Mouse (Mus musculus) megakaryocyte-erythroid progenitor cell, adult 5-6 weeks (primary cell): ENCODE results near the gene Lgals3bp. TPM values are rescaled to one million over a fixed set of nuclear protein-coding genes. Genes with fewer than 3 reads are reported as not detected.
"Not testable (repeated sequence)": the region's sequence is repeated elsewhere in the genome, so short reads cannot be mapped to it uniquely, and the experiment has no call there.

Experiments used
- ATAC-seq: replicated peaks from 2 replicates; pipeline ENCODE4 v1.8.0; 2016; ENCODE audit warnings: mild to moderate bottlenecking, inconsistent platforms; ENCODE audit not compliant: severe bottlenecking, poor library complexity, low FRiP score, low TSS enrichment
- total RNA-seq, 2 experiments: library from RNA; stranded (forward) in 1 of 2; stranded (reverse) in 1 of 2; fragments of 200-1000, 215-1000 nt in 1 of 2; fragments of >200 nt in 1 of 2; fragmentation: Nextera tagmentation in 1 of 2; gene quantifications; 2 replicates each; pipeline ENCODE4 v1.2.3; 2014 to 2017

Lgals3bp gene
- total RNA-seq, 2 experiments from 2014 or later: 174 to 211 TPM

DNA sequence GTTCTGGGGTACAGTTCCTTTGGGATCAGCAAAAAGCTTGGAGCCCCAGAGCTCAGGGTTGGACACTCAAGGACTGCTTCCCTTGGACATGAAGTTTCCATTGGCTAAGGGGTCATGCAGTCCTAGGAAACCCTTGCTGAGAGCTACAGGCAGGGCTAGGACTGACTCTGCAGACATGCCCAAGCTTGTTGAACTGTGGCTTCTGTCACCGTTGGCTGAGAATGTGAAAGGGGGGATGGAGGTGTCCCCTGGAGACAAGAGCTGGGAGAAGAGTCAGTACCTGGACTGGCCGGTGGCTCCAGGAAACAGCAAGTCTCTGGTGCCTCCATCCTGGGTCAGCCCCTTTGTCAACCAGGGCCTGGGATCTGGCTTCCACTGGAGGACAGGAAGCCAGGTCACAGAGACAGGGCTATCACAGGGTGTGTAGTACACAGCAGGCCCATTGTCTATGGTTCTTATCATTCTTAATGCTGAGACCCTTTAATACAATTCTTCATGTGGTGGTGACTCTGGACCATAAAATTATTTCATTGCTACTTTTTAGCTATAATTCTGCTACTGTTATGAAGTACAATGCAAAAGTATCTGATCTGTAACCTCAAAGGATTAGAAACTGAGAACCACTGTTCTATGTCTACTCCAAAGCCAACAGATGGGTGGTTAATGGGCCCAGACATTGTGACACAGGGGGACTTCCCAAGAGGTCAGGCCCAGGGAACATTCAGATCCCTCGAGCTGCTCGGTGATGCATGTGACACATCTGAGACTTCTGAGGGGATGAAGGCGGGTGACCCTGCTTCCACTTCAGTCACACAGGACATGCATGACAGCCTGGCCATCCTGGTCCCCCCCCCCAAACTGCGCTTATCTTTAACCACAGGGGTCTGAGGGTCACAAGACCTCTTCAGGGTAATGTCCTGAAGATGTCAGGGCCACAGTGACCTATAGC is 2.3 kb upstream of the Lgals3bp start:
- no peak for ATAC-seq

DNA sequence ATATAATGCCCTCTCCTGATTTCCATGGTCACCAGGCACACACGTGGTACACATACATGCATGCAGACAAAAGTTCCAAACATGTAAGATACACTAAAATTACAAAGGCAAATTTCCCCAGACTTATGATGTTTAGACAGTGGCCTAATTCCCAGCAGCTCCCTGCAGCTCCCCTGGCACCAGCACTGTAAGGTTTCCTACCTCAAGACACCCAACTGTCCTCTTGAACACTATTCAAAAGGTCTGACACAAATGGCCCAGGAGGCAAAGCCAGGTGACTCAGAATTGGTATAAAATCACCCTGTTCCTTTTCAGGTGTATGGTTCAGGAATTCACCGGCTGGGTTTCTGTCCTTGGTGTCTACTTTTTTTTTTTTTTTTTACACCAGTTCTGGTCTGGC is 1.3 kb upstream of the Lgals3bp start:
- ATAC-seq: no peak

DNA sequence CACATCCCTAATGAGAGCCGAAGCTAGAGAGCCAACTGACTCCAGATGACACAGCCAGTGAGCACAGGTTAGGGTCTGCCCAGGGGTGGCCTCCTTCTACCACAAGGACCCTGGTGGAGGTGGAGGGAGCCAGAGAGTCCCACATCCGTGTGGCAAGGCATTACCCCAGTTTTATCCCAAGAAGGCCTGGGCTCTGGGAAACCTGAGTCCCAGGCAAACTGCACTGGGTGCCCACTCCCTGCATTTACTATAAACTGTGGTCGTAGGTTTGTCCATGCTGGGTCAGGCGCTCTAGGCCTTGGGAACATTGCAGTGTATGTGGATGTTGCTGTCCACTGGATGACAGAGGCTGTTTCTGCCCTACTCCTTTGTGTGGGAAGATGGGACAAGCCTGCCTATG is 697 bp downstream of the Lgals3bp start:
- no peak for ATAC-seq

DNA sequence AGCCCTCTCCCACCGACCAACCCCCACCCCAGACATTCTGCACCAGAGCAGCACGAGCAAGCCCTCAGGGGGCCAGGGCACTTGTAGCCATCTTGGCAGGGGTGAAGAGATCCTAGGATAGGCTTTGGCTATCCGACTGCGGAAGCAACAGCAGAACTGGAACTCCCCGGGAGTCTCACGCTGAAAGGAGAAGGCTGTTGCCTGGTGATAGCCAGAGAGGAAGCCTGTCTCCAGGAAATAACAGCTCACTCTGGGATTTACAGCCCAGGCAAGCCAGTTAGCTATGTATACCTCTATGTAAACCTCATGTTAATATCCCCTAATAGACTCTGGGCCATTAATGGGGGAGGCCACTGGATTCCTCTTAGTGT is 1.3 kb downstream of the Lgals3bp start:
- ATAC-seq: peak; percentile 35

DNA sequence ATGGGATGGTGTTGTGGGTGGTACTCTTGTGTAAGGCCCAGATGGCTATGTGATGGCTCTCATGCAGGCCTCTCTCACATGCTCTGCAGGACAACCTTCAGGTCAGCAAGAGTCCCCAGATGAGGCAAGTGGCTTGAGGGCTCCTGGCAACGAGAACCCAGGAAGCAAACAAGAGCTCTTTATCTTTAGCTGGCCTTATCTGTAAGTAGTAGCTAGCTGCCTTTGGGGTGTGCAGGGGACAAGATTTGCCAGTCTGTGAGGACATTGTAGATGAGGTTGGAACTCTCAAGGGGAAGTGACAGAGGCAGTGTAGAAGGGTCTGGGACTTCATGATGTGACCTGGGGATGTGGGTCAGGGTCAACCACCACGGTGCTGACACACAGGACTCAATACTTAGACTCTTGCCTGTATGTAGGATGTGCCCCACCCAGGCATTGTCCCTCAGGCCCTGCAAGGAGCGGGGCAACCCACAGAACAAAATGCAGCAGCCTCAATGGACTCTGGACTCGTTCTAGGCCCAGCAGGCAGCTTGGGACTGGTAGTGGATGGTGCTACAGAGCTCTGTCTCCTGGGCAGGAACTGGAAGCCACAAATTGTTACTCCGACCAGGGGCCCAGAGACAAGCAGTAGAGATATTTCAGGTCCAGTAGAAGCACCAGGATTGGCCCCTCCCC is 1.9 kb downstream of the Lgals3bp start:
- peak; percentile 62 for ATAC-seq

DNA sequence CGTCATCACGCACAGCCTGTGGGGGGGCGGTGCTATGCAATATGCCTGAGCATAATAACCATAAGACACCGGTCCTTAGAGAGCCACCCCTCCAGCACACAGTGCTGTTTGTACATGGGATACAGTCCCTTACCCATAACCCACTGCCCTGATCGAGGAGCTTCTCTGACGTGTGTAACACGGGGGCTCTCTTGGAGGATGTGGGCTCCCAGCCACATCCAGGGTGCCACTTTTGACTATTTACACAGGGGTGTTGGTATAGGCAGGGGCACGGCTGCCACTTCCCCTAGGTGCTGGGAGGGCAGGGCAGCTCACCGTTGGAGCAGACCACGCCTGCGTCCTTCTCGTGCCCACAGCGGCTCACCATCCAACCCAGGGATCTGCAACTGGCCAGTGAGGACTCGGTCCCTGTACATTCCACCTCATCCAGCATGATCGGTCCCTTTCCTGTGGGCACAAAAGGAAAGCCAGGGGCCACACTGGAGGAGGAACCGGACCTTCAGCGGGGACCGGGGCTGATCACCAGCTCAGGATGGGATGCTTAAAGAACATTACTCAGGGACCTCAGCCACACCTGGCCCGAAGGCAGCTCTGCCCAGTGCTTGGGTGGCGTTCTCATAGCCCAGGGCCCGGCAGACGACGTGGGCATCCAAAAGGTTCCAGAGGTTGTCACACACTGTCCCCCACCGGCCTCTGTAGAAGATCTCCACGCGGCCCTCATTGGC is 3.9 kb downstream of the Lgals3bp start:
- ATAC-seq: no peak

DNA sequence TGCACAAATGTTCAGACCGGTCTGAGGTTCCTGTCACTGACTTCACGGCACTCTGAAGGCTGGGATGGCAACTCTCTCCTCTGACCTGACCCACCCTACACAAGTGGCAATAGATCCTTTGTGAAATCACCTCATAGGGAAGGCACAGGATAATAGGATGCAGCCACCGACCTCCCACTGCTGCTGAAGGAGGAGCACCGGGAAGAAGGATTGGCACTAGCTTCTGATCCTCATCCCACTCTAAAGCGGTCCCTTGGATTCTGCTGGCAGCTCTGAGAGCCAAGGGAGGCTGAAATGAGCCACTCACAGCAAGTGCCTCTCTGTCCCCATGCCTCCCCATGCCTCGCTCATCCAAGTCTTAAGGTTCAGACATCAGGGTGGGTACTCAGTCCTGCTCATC is 7.4 kb downstream of the Lgals3bp start:
- no peak for ATAC-seq

DNA sequence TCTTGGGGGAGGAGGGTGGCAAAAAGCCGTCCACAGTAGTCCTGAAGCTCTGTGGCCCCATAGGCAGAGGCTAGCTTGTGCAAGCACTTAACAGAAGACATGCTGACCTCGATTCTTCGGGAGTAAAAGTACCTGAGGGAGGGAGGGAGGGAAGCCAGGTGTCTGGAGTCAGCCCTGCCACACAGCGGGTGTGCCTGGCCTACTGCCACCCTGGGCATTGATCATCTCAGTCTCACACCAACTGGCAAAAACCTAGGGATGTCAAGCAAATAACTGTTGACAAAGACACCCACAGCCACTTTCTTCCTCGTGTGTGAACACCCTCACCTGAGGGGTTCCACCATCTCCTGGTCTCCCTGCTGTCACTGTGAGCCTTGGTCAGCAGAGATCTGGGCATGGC is 7.9 kb downstream of the Lgals3bp start:
- ATAC-seq: no peak

DNA sequence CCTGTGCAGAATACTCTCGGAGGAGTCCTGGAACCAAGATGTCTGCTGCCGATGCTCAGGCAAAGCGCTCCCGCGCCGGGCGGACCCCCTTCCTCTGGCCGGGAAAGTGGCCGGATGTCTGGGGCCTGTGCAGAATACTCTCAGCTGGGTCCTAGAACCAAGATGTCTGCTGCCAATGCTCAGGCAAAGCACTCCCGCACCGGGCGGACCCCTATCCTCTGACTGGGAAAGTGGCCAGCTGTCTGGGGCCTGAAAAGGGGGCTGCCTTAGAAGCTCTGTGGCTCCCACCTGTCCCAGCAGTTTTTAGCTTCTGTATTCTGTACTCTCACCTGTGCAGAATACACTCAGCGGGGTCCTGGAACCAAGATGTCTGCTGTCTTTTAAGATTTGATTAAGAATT is 14.1 kb downstream of the Lgals3bp start:
- ATAC-seq: not testable (repeated sequence)

DNA sequence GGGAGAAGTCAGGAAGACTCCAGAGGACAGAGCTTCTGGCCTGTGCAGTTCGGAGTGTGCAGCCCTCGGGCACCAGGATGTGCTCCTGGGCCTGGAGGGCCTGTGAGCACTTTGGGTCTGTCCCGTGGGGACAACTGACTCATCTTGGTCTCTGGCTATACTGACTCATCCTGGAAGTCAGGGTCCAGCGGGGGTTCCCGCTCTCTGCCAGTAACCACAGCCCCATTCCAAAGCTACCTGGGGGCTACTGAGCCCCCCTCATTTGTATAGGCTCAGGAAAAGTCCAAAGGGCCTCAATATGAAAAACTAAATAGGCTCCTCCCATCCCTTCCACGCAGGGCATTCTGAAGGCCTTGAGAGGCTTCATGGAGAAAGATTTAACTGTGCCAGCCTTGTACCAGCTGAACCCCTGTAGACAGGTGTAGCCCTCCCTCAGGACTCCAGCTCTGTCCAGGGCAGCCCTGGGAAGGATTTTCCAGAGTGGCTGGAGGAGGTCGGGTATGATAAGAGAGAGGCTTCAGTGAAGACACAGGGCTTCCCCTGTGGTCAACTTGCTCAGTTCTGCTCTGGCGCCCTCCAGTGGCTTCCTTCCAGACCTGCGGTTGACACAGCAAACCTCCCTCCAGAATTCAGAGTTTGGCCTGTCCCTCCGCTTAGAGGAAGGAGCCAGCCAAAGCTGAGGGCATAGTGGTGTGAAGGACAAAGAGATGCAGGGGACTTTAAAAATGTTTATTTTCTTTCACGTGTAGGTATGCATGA is 22.5 kb downstream of the Lgals3bp start:
- peak; percentile 96 for ATAC-seq

DNA sequence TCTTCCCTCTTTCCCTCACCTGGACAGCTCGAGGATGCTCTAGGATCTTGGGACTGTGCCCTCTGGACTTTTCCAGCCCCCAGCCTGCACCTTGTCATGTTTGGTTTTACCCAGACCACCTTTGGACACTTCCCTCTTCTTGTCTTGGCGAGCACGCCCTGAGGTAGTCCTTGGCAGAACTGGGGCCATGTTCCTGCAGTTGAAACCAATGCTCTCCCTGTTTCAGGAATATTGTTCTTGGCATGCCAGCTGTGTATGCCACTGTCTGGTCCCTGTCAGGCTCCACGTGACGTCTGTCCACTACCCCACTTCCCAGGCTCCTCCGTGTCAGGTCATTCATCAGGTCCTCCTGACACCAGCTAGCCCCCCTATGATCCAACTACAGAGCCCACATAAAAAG is 23.2 kb downstream of the Lgals3bp start:
- ATAC-seq: no peak

DNA sequence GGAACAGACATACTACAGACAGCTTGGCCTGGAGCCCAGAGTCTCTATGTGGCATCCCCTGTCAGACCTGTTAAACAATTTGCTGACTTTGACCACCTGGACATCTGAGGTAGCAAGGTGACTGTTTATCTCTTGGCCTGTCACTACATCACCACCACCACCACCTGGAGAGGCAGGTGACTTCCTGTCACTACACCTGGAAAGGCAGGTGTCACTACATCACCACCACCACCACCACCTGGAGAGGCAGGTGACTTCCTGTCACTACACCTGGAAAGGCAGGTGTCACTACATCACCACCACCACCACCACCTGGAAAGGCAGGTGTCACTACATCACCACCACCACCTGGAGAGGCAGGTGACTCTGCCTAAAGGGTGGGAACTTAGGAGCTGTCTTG is 25.6 kb downstream of the Lgals3bp start:
- not testable (repeated sequence) for ATAC-seq

DNA sequence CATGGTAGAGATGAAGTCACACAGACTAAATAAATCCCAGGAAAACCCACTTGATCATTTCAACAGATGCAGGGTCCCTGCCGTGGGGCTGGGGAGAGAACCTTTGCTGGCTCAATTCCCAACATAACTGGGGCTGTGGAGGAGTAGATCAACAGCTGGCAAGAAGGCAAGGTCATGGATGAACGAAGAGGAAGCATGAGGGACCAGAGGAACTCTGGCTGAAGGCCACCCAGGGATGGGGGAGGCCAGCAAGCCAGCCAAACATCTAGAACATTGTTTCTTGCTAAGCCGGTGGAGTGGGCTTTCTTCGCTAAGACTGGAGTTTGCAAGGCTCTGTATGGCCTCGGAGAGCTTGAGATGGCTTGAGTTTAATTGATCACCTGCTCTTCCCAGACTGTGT is 26.0 kb downstream of the Lgals3bp start:
- ATAC-seq: no peak

DNA sequence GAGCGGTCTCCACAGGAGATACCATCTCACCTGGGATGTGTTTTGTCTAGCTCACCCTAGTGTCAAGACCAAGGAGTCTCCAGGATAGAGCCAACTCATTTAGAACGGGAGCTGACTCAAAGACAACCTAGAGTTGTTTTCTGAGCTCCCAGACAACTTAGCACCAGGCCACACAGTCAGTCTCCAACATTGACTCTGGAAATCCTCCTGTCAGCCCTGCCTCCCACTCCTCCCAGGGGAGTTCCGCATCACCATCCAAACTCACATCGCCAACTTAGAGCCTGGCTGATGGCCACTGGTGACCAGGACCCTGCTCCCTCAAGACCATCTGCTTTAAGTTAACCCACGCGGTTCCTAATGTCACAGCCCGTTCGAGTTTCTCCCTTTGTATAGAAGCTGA is 26.4 kb downstream of the Lgals3bp start:
- no peak for ATAC-seq

DNA sequence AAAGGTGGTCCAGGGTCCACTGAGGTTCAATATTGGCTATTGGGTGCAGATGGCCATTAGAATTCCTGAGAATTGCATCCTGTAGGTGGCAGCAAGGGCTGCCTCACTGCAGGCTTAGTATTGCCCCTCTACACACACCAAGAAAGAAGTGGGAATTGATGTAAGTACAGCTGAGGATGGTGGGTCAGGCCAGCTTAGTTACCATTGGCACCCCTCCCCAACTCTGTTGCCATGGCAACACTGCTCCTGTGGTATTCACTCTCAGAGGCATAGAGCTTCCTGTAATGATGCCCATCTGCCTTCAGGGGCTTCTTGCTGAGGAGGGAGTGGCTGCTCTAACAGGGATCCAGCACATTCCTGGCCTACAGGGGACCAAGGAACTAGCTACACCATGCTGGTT is 26.9 kb downstream of the Lgals3bp start:
- ATAC-seq: no peak

DNA sequence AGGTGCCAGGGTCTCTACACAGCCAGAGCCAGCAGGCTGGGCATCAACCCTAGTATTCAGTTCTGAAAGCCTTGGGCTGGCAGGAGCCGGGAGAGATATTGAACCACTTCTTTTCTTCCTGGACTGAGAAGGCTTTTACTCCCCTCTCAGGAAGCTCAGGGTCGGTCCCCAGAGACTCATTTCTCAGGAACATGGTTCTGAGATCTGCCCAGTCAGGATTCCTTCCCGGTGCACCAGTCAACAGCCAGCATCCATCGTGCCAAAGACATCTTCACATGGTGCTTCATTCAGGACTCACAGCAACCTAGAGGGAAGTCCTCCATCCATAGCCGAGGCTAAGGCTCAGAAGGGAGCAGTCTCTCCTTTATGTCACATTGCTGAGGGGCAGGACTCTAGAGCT is 27.4 kb downstream of the Lgals3bp start:
- no peak for ATAC-seq

DNA sequence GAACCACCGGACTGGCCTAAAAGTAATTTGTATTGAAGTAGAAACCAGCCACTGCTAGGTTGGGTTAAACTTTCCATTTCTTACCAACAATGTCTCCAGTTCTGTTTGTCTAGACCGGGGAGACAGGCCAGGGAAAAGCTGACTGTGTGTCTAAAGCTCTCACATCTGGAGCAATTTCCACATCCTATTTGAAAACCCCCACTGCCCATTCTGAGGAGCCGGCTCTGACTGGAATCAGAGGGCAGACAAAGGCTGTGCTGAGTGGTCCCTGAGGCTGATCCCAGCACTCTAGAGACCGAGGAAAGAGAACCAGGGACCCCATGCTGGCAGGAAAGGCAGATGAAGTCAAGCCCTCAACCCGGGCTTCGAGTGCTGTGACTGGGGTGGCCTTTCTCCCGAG is 29.3 kb downstream of the Lgals3bp start:
- no peak for ATAC-seq

DNA sequence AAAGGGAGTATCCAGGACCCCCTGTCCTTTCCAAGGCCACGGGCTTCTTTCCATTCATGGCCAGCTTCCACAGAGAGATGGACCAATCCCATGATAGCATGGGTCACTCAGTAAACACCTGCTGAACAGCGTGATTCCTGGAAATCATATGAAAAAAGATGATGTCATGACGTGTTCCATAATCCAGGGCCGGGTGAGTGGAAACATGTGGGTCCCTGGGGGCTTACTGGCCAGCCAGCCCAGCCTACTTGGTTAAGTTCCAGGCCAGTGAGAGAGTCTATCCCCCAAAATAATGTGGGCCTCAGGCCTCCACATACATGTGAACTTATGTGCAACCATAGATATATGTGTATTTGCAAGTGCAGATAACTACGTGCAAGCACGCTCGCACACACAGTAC is 30.0 kb downstream of the Lgals3bp start:
- no peak for ATAC-seq

DNA sequence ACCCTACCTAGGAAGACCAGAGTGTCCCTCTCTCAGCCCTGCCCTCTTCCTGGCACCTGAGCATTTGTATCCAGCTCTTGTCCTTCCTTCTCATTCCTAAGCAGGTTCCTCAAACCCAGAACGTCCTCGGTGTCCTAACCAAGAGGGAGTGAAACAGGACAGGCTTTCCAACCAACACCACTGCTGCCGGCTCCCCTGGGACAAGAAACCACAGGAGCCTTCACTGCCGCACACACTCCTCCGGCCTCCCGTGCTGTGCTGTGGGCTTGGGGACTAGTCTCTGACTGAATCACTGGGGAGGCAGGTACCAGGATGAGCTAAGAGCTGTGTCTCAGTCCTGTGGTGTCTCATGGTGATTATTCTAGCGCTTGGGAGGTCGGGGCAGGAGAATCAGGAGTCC is 32.2 kb downstream of the Lgals3bp start:
- ATAC-seq: no peak

DNA sequence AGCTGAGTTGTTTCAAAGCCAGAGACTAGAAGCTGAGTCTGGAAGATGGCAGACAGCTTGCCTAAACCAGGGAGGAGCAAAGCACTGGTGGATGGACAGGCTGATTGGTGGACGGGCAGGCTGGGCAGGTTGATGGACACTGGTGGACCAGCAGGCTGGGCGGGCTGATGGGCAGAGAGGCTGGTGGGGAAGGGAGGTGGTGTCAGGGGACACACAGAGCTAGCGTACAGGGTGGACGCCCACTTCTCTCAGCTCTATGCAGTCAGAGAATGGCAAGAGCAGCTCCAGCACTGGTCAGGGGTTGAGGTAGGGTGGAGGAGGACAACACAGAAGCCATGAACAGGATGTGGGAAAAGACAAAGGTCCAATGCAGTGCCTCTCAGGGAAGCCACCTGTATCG is 32.6 kb downstream of the Lgals3bp start:
- no peak for ATAC-seq
